Mouse (Mus musculus): ENCODE measurements around the gene Pycard. TPM values are rescaled to one million over a fixed set of nuclear protein-coding genes. Genes with fewer than 3 reads are reported as not detected.
"Not testable (repeated sequence)": the region's sequence is repeated elsewhere in the genome, so short reads cannot be mapped to it uniquely, and the experiment has no call there.

The Pycard gene
- total RNA-seq, 2 experiments from 2014 or later, result 3.7 to 5.5 TPM

DNA sequence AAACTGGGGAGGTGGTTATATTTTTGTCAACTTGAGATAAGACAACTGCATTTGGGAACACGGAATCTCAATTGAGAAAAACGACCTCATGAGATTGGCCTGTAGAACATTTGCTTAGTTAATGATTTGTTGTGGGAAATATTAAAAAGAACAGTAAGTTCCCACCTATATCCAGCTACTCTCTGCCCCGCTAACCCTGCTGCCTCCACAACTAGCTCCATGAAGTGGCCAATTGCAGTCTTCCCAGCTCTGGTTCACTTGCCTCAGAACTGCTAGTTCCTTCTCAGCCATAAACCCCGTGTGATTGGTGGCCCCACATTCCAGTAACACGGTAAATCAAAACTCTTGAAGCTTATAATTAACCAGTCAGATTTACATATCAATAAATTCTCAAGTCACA, 34.3 kb downstream of the Pycard start:
- intact Hi-C loops (cut with DNase I), result no loop called here
- DNase-seq (ENCODE audit: extremely low spot score in 1 of 2, low spot score in 2 of 2), result no peak

- intact Hi-C loops (cut with DNase I), result no loop called here
- DNase-seq (ENCODE audit: extremely low spot score in 1 of 2, low spot score in 2 of 2), result no peak
These were observed 40.6 kb downstream of the Pycard start for GRCm38 (mm10) chr7:127952864-127953581.

- intact Hi-C loops (cut with DNase I), result no loop called here
- no peak for DNase-seq (ENCODE audit: extremely low spot score in 1 of 2, low spot score in 2 of 2)
These were observed 47.1 kb downstream of the Pycard start, which contains the start of gene Prss36 for GRCm38 (mm10) chr7:127946470-127947023. TSS of gene Prss36 (minus strand) at chr7:127946725.

DNA sequence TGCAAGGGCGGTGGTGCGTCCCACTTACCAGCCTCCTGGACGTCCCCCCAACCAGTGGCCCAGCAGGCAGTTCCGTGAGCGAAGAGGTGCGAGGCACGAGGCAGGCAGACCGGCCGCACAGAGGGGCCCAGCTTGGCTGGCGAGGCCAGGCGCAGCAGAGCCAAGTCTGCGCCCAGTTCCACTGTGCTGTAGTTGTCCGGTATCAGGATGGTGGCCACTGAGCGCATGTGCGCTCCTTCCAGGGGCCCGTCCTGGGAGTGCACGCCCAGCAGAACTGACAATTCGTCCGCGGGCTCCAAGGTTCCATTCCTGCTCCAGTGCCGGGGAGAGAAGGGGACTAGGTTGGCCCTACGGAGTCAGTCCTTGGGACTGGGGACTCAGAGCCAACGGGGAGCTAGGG, 49.1 kb downstream of the Pycard start:
- intact Hi-C loops (cut with DNase I), result no loop called here

DNA sequence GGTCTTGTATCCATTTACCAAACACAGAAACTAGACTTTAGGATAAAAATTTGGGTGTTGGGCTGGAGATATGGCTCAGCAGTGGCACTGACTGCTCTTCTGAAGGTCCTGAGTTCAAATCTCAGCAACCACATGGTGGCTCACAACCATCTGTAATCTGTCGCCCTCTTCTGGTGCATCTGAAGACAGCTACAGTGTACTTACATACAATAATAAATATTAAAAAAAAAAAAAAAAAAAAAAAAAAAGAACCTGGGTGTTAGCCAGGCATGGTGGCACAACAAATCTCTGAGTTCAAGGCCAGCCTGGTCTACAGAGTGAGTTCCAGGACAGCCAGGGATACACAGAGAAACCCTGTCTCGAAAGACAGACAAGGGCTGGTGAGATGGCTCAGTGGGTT, 51.6 kb downstream of the Pycard start:
- intact Hi-C loops (cut with DNase I); DNase-seq (ENCODE audit: extremely low spot score in 1 of 2, low spot score in 2 of 2): not testable (repeated sequence)

More for the DNA sequence above, 49.1 kb downstream of the Pycard start:
- no peak for DNase-seq (ENCODE audit: extremely low spot score in 1 of 2, low spot score in 2 of 2)

Other genes with a start within 250 kb of the Pycard start
- gene Fbxl19, start 249.3 kb downstream of the Pycard start, total RNA-seq (2021), result 100 to 1,000 TPM in 1 of 2 experiments, 10 to 100 TPM in 1; 99.3 to 107 TPM
- 10 to 100 TPM; 17.4 to 19.6 TPM for gene Orai3, start 224.1 kb downstream of the Pycard start, total RNA-seq (2021)
- gene Setd1a, start 217.2 kb downstream of the Pycard start, total RNA-seq (2021), result 10 to 100 TPM; 35.0 to 40.9 TPM
- 1 to 10 TPM; 3.0 to 4.7 TPM for gene Gm49388, start 208.3 kb downstream of the Pycard start, total RNA-seq (2021)
- 1 to 10 TPM; 2.4 to 4.5 TPM for gene Hsd3b7, start 193.3 kb downstream of the Pycard start, total RNA-seq (2021)
- gene Stx4a, start 169.6 kb downstream of the Pycard start, total RNA-seq (2021), result 10 to 100 TPM; 48.0 to 52.9 TPM
- 100 to 1,000 TPM; 340 to 347 TPM for gene Stx1b, start 169.3 kb downstream of the Pycard start, total RNA-seq (2021)
- 10 to 100 TPM; 24.7 to 24.8 TPM for gene Zfp646, start 117.6 kb downstream of the Pycard start, total RNA-seq (2021)
- 10 to 100 TPM; 23.3 to 26.0 TPM for gene Zfp668, start 117.0 kb downstream of the Pycard start, total RNA-seq (2021)
- under 1 TPM; 0.49 to 0.73 TPM for gene Prss53, start 102.9 kb downstream of the Pycard start, total RNA-seq (2021)
- gene Gm21974, start 98.4 kb downstream of the Pycard start, total RNA-seq (2021), result not detected
- gene Vkorc1, start 98.2 kb downstream of the Pycard start, total RNA-seq (2021), result 10 to 100 TPM; 23.9 to 24.6 TPM
- 10 to 100 TPM; 43.0 to 43.2 TPM for gene Bckdk, start 89.8 kb downstream of the Pycard start, total RNA-seq (2021)
- 10 to 100 TPM; 24.2 to 26.9 TPM for gene Kat8, start 81.4 kb downstream of the Pycard start, total RNA-seq (2021)
- gene Prss8, start 63.8 kb downstream of the Pycard start, total RNA-seq (2021), result under 1 TPM; 0.64 to 0.81 TPM
- 10 to 100 TPM; 12.2 to 14.4 TPM for gene Prss36, start 47.1 kb downstream of the Pycard start, total RNA-seq (2021)
- gene Fus, start 26.4 kb downstream of the Pycard start, total RNA-seq (2021), result 100 to 1,000 TPM; 387 to 389 TPM
- gene Trim72, start 10.1 kb upstream of the Pycard start, total RNA-seq (2021), result under 1 TPM; 0.39 to 0.62 TPM
- gene Itgam, start 68.8 kb upstream of the Pycard start, total RNA-seq (2021), result 1 to 10 TPM; 8.5 to 8.7 TPM
- gene Gm49368, start 68.8 kb upstream of the Pycard start, total RNA-seq (2021), result under 1 TPM in 1 of 2 experiments, not detected in 1; 0.09 TPM
- under 1 TPM in 1 of 2 experiments, not detected in 1; 0.30 TPM for gene Itgax, start 135.7 kb upstream of the Pycard start, total RNA-seq (2021)
- under 1 TPM; 0.14 to 0.17 TPM for gene Itgad, start 160.5 kb upstream of the Pycard start, total RNA-seq (2021)
- gene Cox6a2, start 212.5 kb upstream of the Pycard start, total RNA-seq (2021), result 1 to 10 TPM; 8.8 to 9.4 TPM
- gene Armc5, start 243.5 kb upstream of the Pycard start, total RNA-seq (2021), result 10 to 100 TPM; 10.8 to 11.5 TPM
- 1 to 10 TPM; 3.8 to 4.1 TPM for gene 9130023H24Rik, start 244.2 kb upstream of the Pycard start, total RNA-seq (2021)

Measured in left cerebral cortex, postnatal 10 days (tissue).